Mouse (Mus musculus): ENCODE results near the gene 3110082I17Rik. TPM values are rescaled to one million over a fixed set of nuclear protein-coding genes. Genes with fewer than 3 reads are reported as not detected.

The 3110082I17Rik gene
- polyA plus RNA-seq, 1 experiment = 4.8 TPM

DNA sequence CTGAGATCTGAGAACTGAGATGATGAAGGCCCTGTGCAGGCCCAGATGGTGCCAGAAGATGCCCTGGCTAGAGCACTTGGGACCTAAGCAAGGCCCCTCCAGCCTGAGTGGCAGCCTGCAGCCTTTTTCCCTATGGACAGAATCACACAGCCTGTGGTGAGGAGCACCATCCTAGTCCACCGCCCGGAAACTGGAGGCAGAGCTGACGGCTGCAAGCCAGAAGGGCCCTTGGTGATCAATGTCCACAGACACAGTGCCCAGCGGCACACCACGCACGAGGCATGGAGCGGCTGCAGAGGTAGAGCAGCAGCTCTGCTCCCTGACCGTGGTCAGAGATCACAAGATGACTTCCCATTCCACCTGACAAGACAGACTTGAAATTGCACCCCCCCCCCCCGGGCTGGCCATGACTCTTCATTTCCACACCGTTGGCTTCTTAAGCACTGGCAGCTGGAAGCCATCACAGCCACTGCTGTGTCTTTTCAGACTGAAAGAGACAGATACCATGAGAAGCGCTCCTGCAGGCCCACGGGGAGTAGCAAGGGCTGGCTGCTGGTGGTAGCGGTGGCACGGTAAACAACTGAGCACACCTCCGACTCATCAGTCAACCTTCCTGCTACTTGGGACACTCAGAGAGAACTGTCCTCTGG is 48.5 kb downstream of the 3110082I17Rik start:
- WGBS = 67% methylated on average over 15 of the region's 15 CpGs
- DNase-seq = no peak
- H3K4me3 ChIP-seq (ENCODE audit: insufficient read depth, low read depth, low read length) = no peak overlapping the region
- H3K4me1 ChIP-seq (ENCODE audit: control insufficient read depth, insufficient read depth, low read length) = 0 out of 2 replicates have a peak, but pooled peaks cover 4% of the 10 kb centered on the region
- no peak for TF ChIP-seq POLR2A (IDR thresholded peaks at IDR 0.05; ENCODE audit: low read depth, low read length)
- H3K27ac ChIP-seq (ENCODE audit: insufficient read depth, low read depth, low read length) = no peak overlapping the region
- no peaks in the 10 kb centered on the region for H3K27me3 ChIP-seq (replicated peaks; ENCODE audit: control insufficient read depth, insufficient read depth, low read length)
- H3K36me3 ChIP-seq (ENCODE audit: control insufficient read depth, insufficient read depth, low read length) = no peaks in the 10 kb centered on the region

DNA sequence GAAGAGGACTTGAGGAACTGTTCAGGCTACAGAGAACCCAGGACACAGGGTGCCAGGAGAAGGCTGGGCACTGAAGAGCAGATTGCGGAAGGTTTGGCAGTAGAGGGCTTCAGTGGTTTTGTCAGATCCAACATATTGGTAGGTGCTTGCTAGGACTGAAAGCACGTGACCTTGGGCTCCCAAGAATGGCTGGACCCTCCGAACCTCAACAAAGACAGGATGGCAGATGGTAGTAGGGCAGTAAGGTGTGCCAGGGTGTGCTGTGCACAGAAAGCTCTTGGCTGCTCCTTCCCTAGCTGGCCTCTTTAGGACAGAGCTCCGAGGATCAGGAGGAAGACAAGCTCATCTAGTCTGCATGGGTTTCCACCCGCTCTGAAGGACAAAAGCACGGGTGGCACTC is 49.2 kb downstream of the 3110082I17Rik start:
- Histone ChIP-seq H3K27ac (ENCODE audit: insufficient read depth, low read depth, low read length) (no peak overlapping the region), H3K4me3 (ENCODE audit: insufficient read depth, low read depth, low read length) (no peak overlapping the region), H3K4me1 (ENCODE audit: control insufficient read depth, insufficient read depth, low read length) (0 out of 2 replicates have a peak, but pooled peaks cover 4% of the 10 kb centered on the region), H3K36me3 (ENCODE audit: control insufficient read depth, insufficient read depth, low read length) (no peaks in the 10 kb centered on the region), H3K27me3 (replicated peaks; ENCODE audit: control insufficient read depth, insufficient read depth, low read length) (no peaks in the 10 kb centered on the region)
- TF ChIP-seq POLR2A (IDR thresholded peaks at IDR 0.05; ENCODE audit: low read depth, low read length) = no peak
- TF ChIP-seq CTCF (conservative IDR thresholded peaks at IDR 0.05; ENCODE audit: insufficient read depth, insufficient read length, low read depth, low read length) = no peak
- WGBS = 94% methylated on average over 6 of the region's 6 CpGs
- DNase-seq = no peak

DNA sequence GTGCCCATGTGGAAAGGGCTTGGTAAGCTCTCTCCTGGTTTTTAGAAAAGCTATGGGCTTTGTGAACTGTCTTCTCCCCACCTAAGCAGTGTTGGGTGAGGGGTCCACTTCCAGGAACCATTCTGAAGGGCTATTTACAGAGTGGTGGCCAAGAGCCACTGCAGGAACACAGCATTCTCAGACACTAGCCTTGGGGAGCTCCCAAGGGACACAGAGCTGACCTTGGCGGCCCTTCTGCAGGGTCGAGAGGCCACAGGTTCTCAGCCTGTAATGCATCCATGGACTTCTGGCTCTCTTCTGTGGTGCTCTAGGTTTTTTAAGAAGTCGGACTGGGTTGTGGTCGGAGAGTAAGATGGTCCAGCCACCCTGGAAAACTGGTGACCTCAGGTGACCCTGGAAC is 50.3 kb downstream of the 3110082I17Rik start:
- DNase-seq = no peak
- WGBS = 84% methylated on average over 4 of the region's 4 CpGs

DNA sequence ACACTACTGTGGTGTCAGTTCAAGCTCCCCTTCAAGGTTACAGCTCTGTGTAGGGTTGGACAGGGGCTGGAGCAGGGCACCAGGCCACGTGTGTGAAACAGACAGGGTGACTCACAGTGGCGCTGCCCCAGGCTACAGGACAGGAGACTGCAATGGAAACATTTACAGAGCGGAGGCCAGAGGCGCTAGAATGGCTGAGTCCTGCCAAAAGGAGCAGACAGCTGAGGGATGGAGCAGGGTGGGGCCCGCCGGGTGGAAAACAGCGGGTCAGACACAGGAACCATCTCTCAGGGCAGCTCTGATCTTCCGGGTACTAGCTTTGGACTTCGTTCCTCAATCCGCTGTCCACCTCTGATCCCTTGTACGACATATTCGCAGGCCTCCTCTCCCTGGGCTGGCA is 50.9 kb downstream of the 3110082I17Rik start:
- Histone ChIP-seq H3K36me3 (ENCODE audit: control insufficient read depth, insufficient read depth, low read length) (no peaks in the 10 kb centered on the region), H3K4me1 (ENCODE audit: control insufficient read depth, insufficient read depth, low read length) (0 out of 2 replicates have a peak, but pooled peaks cover 4% of the 10 kb centered on the region), H3K27ac (ENCODE audit: insufficient read depth, low read depth, low read length) (peak overlapping the region; percentile 4; the same call in 1 of the 2 replicates)

More for the DNA sequence above, 50.3 kb downstream of the 3110082I17Rik start:
- Histone ChIP-seq H3K4me1 (ENCODE audit: control insufficient read depth, insufficient read depth, low read length) (0 out of 2 replicates have a peak, but pooled peaks cover 4% of the 10 kb centered on the region), H3K36me3 (ENCODE audit: control insufficient read depth, insufficient read depth, low read length) (no peaks in the 10 kb centered on the region), H3K27ac (ENCODE audit: insufficient read depth, low read depth, low read length) (no peak overlapping the region), H3K4me3 (ENCODE audit: insufficient read depth, low read depth, low read length) (no peak overlapping the region), H3K27me3 (replicated peaks; ENCODE audit: control insufficient read depth, insufficient read depth, low read length) (no peaks in the 10 kb centered on the region)
- TF ChIP-seq CTCF (conservative IDR thresholded peaks at IDR 0.05; ENCODE audit: insufficient read depth, insufficient read length, low read depth, low read length) (no peak), POLR2A (IDR thresholded peaks at IDR 0.05; ENCODE audit: low read depth, low read length) (no peak)

DNA sequence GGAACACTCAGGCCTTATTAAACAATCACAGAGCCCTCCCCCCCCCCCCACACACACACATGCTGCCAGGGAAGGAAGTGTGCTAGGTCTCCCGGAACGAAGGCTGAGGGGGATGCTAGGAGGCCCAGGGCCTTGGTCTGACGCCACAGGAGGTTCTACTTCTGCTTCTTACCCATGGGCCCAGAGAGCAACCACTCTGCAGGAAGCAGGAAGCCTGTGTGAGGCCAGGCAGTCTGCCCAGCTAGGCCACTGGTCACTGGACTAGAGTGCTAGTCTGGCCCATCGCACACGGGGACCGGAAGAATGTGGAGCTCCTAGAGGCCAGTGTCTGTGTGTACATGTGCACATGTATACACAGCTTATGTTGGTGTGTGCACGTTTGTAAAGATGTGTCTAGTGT is 51.8 kb downstream of the 3110082I17Rik start:
- H3K4me3 ChIP-seq (ENCODE audit: insufficient read depth, low read depth, low read length) = no peak overlapping the region
- H3K4me1 ChIP-seq (ENCODE audit: control insufficient read depth, insufficient read depth, low read length) = 0 out of 2 replicates have a peak, but pooled peaks cover 4% of the 10 kb centered on the region
- WGBS = 50% methylated on average over 7 of the region's 7 CpGs

More for the DNA sequence above, 50.9 kb downstream of the 3110082I17Rik start:
- 42% methylated on average over 12 of the region's 12 CpGs for WGBS
- DNase-seq = peak; percentile 67
- Histone ChIP-seq H3K27me3 (replicated peaks; ENCODE audit: control insufficient read depth, insufficient read depth, low read length) (no peaks in the 10 kb centered on the region), H3K4me3 (ENCODE audit: insufficient read depth, low read depth, low read length) (no peak overlapping the region)
- TF ChIP-seq CTCF (conservative IDR thresholded peaks at IDR 0.05; ENCODE audit: insufficient read depth, insufficient read length, low read depth, low read length) = no peak
- TF ChIP-seq POLR2A (IDR thresholded peaks at IDR 0.05; ENCODE audit: low read depth, low read length) = no peak

DNA sequence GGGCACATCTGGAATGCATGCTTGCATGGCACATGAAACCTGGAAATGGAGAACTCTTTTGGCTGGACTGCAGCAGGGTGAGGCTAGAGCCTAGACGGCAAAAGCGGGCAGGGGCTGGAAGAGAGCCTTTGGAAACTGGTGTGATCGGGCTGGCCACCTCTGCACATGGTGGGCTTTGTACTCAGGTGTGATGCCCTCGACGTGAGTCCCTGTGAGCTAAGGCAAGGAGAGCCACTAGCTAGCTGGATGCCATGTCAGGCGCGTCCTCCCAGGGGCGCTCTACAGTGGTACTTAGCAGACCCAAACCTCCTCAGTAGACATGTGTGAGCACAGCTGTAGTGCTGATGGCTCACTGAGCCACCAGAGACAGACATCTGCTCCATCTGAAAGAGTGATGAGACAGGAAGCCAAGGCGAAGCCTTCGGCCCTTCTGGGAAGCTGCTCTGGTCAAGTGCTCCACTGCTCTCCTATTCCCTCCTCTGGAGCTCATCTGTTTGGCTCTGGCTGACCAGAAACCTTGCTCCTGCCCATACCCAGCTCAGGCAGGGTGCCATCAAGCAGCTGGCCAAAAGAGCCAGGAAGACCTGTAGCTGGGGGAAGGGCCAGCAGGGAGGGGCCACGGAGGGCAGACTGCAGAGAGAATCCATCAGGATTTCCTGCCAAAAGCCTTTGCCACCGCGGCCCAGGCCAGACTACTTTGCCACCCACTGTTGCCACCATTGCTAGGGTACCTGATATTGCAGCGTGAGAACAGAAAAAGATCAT is 53.0 kb downstream of the 3110082I17Rik start:
- Histone ChIP-seq H3K4me3 (ENCODE audit: insufficient read depth, low read depth, low read length) (no peak overlapping the region), H3K27ac (ENCODE audit: insufficient read depth, low read depth, low read length) (no peak overlapping the region), H3K4me1 (ENCODE audit: control insufficient read depth, insufficient read depth, low read length) (0 out of 2 replicates have a peak, but pooled peaks cover 4% of the 10 kb centered on the region), H3K36me3 (ENCODE audit: control insufficient read depth, insufficient read depth, low read length) (no peaks in the 10 kb centered on the region), H3K27me3 (replicated peaks; ENCODE audit: control insufficient read depth, insufficient read depth, low read length) (no peaks in the 10 kb centered on the region)
- TF ChIP-seq CTCF (conservative IDR thresholded peaks at IDR 0.05; ENCODE audit: insufficient read depth, insufficient read length, low read depth, low read length) (no peak), POLR2A (IDR thresholded peaks at IDR 0.05; ENCODE audit: low read depth, low read length) (no peak)
- no peak for DNase-seq
- 82% methylated on average over 14 of the region's 14 CpGs for WGBS

More for the DNA sequence above, 51.8 kb downstream of the 3110082I17Rik start:
- TF ChIP-seq CTCF (conservative IDR thresholded peaks at IDR 0.05; ENCODE audit: insufficient read depth, insufficient read length, low read depth, low read length) (no peak), POLR2A (IDR thresholded peaks at IDR 0.05; ENCODE audit: low read depth, low read length) (no peak)
- no peaks in the 10 kb centered on the region for H3K36me3 ChIP-seq (ENCODE audit: control insufficient read depth, insufficient read depth, low read length)
- no peaks in the 10 kb centered on the region for H3K27me3 ChIP-seq (replicated peaks; ENCODE audit: control insufficient read depth, insufficient read depth, low read length)
- no peak overlapping the region for H3K27ac ChIP-seq (ENCODE audit: insufficient read depth, low read depth, low read length)
- no peak for DNase-seq

DNA sequence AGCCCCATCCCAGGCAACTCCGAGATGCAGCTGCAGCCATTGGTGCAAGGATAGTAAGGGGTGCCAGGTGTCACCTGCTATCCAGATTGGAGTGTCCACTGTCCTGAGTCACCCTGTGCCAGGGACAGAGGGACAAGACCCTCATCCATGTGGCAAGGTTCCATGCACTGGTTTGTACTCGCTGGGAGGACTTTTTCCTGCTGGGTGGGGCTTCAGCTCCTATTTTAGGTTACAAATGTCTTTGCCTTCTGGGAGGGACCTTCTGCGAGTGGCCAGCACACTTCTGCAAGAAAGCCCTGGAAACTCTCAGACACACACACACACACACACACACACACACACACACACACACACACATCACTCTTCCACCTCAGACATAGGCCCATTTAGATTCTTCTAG is 54.4 kb downstream of the 3110082I17Rik start:
- Histone ChIP-seq H3K4me3 (ENCODE audit: insufficient read depth, low read depth, low read length) (no peak overlapping the region), H3K27ac (ENCODE audit: insufficient read depth, low read depth, low read length) (peak overlapping the region; percentile 14; the same call in 1 of the 2 replicates), H3K36me3 (ENCODE audit: control insufficient read depth, insufficient read depth, low read length) (no peaks in the 10 kb centered on the region), H3K4me1 (ENCODE audit: control insufficient read depth, insufficient read depth, low read length) (0 out of 2 replicates have a peak, but pooled peaks cover 4% of the 10 kb centered on the region), H3K27me3 (replicated peaks; ENCODE audit: control insufficient read depth, insufficient read depth, low read length) (no peaks in the 10 kb centered on the region)
- no peak for TF ChIP-seq POLR2A (IDR thresholded peaks at IDR 0.05; ENCODE audit: low read depth, low read length)
- TF ChIP-seq CTCF (conservative IDR thresholded peaks at IDR 0.05; ENCODE audit: insufficient read depth, insufficient read length, low read depth, low read length) = no peak
- WGBS = 62% methylated on average over 3 of the region's 3 CpGs
- no peak for DNase-seq
